Mouse (Mus musculus) kidney, embryonic 15.5 days (tissue): ENCODE results near the gene Ppat. TPM values are rescaled to one million over a fixed set of nuclear protein-coding genes. Genes with fewer than 3 reads are reported as not detected.
A peak's percentile ranks its signal among the peaks of the same experiment; 100 is the strongest.
"Not testable (repeated sequence)": the region's sequence is repeated elsewhere in the genome, so short reads cannot be mapped to it uniquely, and the experiment has no call there.

Experiments used
- ATAC-seq: fragments of 200-750 bp; cut with Nextera tagmentation; replicated peaks from 2 replicates; pipeline ENCODE4 v1.8.0; 2017; ENCODE audit warnings: moderate TSS enrichment; ENCODE audit not compliant: low FRiP score
- H3K27ac ChIP-seq: fragments of 300-500 bp; sonication (generic); 2 replicates; pipeline ENCODE4 v1.5.1; 2015; ENCODE audit warnings: mild to moderate bottlenecking, inconsistent platforms
- H3K27me3 ChIP-seq: fragments of 300-500 bp; sonication (generic); 2 replicates; pipeline ENCODE4 v1.6.1; 2015; ENCODE audit warnings: inconsistent platforms
- H3K36me3 ChIP-seq: fragments of 300-500 bp; sonication (generic); 2 replicates; pipeline ENCODE4 v1.6.1; 2015; ENCODE audit warnings: inconsistent platforms
- H3K4me1 ChIP-seq: fragments of 300-500 bp; sonication (generic); 2 replicates; pipeline ENCODE4 v1.6.1; 2015; ENCODE audit warnings: inconsistent platforms
- H3K4me2 ChIP-seq: fragments of 300-500 bp; sonication (generic); 2 replicates; pipeline ENCODE4 v1.6.1; 2015; ENCODE audit warnings: moderate library complexity, mild to moderate bottlenecking, inconsistent platforms
- H3K4me3 ChIP-seq: fragments of 300-500 bp; sonication (generic); replicated peaks from 2 replicates; pipeline ENCODE4 v1.5.1; 2015; ENCODE audit warnings: mild to moderate bottlenecking, inconsistent platforms
- H3K9ac ChIP-seq: fragments of 300-500 bp; sonication (generic); 2 replicates; pipeline ENCODE4 v1.6.1; 2015; ENCODE audit warnings: mild to moderate bottlenecking, inconsistent platforms
- H3K9me3 ChIP-seq: fragments of 300-500 bp; sonication (generic); replicated peaks from 2 replicates; pipeline ENCODE4 v1.6.1; 2016; ENCODE audit warnings: inconsistent platforms
- WGBS: fragments of 180-500 bp; shearing (Covaris S2); methylation state at CpG from one replicate; pipeline ENCODE4 v1.1.7; 2015; ENCODE audit warnings: mixed read lengths; 5-methylcytosine and 5-hydroxymethylcytosine counted together
- polyA plus RNA-seq: library from polyadenylated mRNA; unstranded; fragments of >200 nt; fragmentation: Nextera tagmentation; extraction: Ambion mirVana; gene quantifications from 2 replicates; pipeline ENCODE4 v1.2.1, GENCODE M21; 2015

Gene Ppat
- polyA plus RNA-seq, 1 experiment from 2014 or later, result 40.1 TPM

GRCm38 (mm10) chr5:76944965-76945677 is 6.3 kb downstream of the Ppat start:
- no peak overlapping the region for H3K27ac ChIP-seq
- H3K4me3 ChIP-seq, result no peak overlapping the region
- H3K4me2 ChIP-seq, result no peak overlapping the region
- no peak overlapping the region for H3K9ac ChIP-seq
- H3K4me1 ChIP-seq, result peaks cover 31% of the 10 kb centered on the region
- no peaks in the 10 kb centered on the region for H3K27me3 ChIP-seq
- no peak for ATAC-seq
- H3K36me3 ChIP-seq, result peaks cover 38% of the 10 kb centered on the region
- 50% methylated on average over 6 of the region's 6 CpGs for WGBS
- no peaks in the 10 kb centered on the region for H3K9me3 ChIP-seq

DNA sequence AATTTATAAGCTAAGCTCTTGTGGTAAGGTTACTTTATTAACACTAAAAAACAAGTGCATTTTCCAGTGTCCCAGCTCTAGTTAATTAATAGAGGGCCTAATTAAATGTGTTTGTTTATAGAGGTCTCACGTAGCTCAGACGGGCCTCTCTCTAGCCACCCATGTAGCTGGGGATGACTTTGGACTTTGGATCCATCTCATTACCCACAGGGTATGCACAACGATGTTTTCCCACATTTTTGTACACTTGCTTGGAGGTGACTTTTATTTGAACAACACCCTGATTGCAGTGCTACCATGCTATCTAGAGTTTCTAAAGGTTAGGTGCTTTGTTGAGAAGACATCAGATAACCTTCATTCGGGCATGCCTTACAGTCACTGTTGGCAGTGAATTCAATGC is 8.9 kb downstream of the Ppat start:
- H3K9me3 ChIP-seq, result no peaks in the 10 kb centered on the region
- H3K4me3 ChIP-seq, result no peak overlapping the region
- peaks cover 35% of the 10 kb centered on the region for H3K36me3 ChIP-seq
- H3K4me1 ChIP-seq, result peaks cover 15% of the 10 kb centered on the region
- H3K27me3 ChIP-seq, result no peaks in the 10 kb centered on the region
- ATAC-seq, result peak; percentile 73
- 0 out of 2 replicates have a peak overlapping the region, but pooled peaks have one; percentile 5 for H3K27ac ChIP-seq
- no peak overlapping the region for H3K9ac ChIP-seq
- H3K4me2 ChIP-seq, result no peak overlapping the region
- 62% methylated on average over 4 of the region's 4 CpGs for WGBS

- WGBS, result 81% methylated on average over 4 of the region's 4 CpGs
- H3K4me3 ChIP-seq, result no peak overlapping the region
- H3K4me1 ChIP-seq, result peaks cover 11% of the 10 kb centered on the region
- no peaks in the 10 kb centered on the region for H3K27me3 ChIP-seq
- H3K36me3 ChIP-seq, result peaks cover 32% of the 10 kb centered on the region
- H3K9me3 ChIP-seq, result no peaks in the 10 kb centered on the region
- no peak overlapping the region for H3K9ac ChIP-seq
- no peak overlapping the region for H3K4me2 ChIP-seq
- 0 out of 2 replicates have a peak overlapping the region, but pooled peaks have one; percentile 1 for H3K27ac ChIP-seq
- no peak for ATAC-seq
These were observed 9.4 kb downstream of the Ppat start for GRCm38 (mm10) chr5:76941975-76942374.

GRCm38 (mm10) chr5:76939717-76940116 is 11.7 kb downstream of the Ppat start:
- no peak overlapping the region for H3K9ac ChIP-seq
- no peaks in the 10 kb centered on the region for H3K27me3 ChIP-seq
- H3K4me1 ChIP-seq, result peaks cover under 1% of the 10 kb centered on the region; the same call in 1 of the 2 replicates
- H3K9me3 ChIP-seq, result no peaks in the 10 kb centered on the region
- no peak overlapping the region for H3K4me3 ChIP-seq
- no peak overlapping the region for H3K27ac ChIP-seq
- no peak for ATAC-seq
- 96% methylated on average over 8 of the region's 8 CpGs for WGBS
- H3K36me3 ChIP-seq, result peaks cover 27% of the 10 kb centered on the region
- H3K4me2 ChIP-seq, result no peak overlapping the region

DNA sequence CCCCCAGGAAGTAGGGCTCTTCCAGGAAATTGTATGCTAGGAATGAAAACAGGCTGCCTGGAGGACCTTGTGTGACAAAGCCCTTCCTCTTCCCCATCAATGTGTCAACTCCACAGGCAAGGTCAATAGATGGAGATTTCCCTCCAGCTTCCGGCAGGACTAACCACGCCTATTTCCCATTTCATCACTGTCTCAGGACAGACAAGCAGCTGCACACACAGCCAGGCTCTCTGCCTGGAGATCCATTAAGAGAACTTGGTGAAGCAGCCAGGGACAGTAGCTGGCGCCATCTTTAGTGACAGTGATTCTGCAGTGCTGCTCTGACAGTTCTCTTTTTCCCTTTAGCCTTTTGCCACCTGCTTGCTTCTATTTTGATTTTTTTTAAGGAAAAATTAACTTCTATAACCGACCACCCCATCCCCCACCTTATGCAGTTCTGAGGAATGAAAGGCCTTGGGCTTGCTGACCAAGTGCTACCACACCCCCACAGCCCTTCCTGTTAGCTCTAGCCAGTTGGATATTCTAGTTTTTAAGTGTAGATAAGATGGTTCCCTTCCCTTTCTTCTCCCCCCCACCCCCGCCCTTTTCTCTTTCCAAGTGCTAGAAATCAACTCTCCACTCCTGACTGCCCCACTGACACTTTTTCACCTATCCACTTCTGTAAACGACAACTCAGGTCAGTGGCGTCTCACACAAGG is 22.0 kb downstream of the Ppat start:
- Histone ChIP-seq H3K27me3 (no peaks in the 10 kb centered on the region), H3K9me3 (peaks cover 11% of the 10 kb centered on the region), H3K27ac (peak overlapping the region; percentile 82), H3K4me2 (0 out of 2 replicates have a peak overlapping the region, but pooled peaks have one; percentile 25), H3K36me3 (peaks cover 33% of the 10 kb centered on the region), H3K4me1 (peaks cover 16% of the 10 kb centered on the region), H3K4me3 (no peak overlapping the region), H3K9ac (no peak overlapping the region)
- ATAC-seq, result peak; percentile 82
- WGBS, result 57% methylated on average over 7 of the region's 7 CpGs

GRCm38 (mm10) chr5:76928124-76928832 is 23.1 kb downstream of the Ppat start:
- no peaks in the 10 kb centered on the region for H3K27me3 ChIP-seq
- H3K4me1 ChIP-seq, result peaks cover 16% of the 10 kb centered on the region
- H3K27ac ChIP-seq, result peak overlapping the region; percentile 82
- peak overlapping the region; percentile 11; the same call in 1 of the 2 replicates for H3K4me3 ChIP-seq
- ATAC-seq, result peak; percentile 59; the same call in 1 of the 2 replicates
- peaks cover 11% of the 10 kb centered on the region for H3K9me3 ChIP-seq
- H3K4me2 ChIP-seq, result peak overlapping the region; percentile 28
- H3K9ac ChIP-seq, result no peak overlapping the region
- WGBS, result 64% methylated on average over 16 of the region's 16 CpGs
- peaks cover 35% of the 10 kb centered on the region for H3K36me3 ChIP-seq

DNA sequence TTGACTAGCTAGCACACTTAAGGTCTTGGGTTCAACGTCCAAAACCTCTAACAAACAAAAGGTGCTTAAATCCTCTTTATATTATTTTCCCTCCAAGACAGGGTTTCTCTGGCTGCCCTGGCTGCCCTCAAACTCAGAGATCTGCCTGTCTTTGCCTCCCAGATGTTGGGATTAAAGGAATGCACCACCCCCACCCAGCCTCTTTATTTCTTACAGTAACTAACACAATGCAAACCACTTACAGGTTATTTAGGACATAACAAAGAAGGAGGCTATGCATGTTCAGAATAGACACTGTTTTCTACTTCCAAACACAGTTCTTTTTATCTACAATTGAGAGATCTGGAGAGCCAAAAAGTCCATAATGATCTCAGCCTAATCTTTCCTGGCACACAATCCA is 27.1 kb downstream of the Ppat start:
- Histone ChIP-seq H3K9ac (no peak overlapping the region), H3K36me3 (peaks cover 73% of the 10 kb centered on the region), H3K27me3 (no peaks in the 10 kb centered on the region), H3K4me2 (no peak overlapping the region), H3K9me3 (peaks cover 11% of the 10 kb centered on the region), H3K4me1 (peaks cover 10% of the 10 kb centered on the region), H3K27ac (peak overlapping the region; percentile 30; the same call in 1 of the 2 replicates), H3K4me3 (no peak overlapping the region)
- ATAC-seq, result no peak
- WGBS, result 63% methylated on average over 1 of the region's 1 CpGs

- ATAC-seq, result peak; percentile 65; the same call in 1 of the 2 replicates
- Histone ChIP-seq H3K27me3 (no peaks in the 10 kb centered on the region), H3K27ac (peak overlapping the region; percentile 60; the same call in 1 of the 2 replicates), H3K4me2 (no peak overlapping the region), H3K9ac (no peak overlapping the region), H3K9me3 (peaks cover 11% of the 10 kb centered on the region), H3K4me1 (peaks cover 3% of the 10 kb centered on the region), H3K4me3 (no peak overlapping the region), H3K36me3 (peaks cover 81% of the 10 kb centered on the region)
- 71% methylated on average over 13 of the region's 13 CpGs for WGBS
These were observed 27.9 kb downstream of the Ppat start for GRCm38 (mm10) chr5:76923428-76923827.

- Histone ChIP-seq H3K4me1 (no peaks in the 10 kb centered on the region; the same call in none of the 2 replicates), H3K4me3 (no peak overlapping the region), H3K27me3 (no peaks in the 10 kb centered on the region), H3K27ac (peak overlapping the region; percentile 60; the same call in 1 of the 2 replicates), H3K9me3 (peaks cover 11% of the 10 kb centered on the region), H3K4me2 (no peak overlapping the region), H3K36me3 (peaks cover 87% of the 10 kb centered on the region), H3K9ac (no peak overlapping the region)
- no peak for ATAC-seq
- 71% methylated on average over 4 of the region's 4 CpGs for WGBS
These were observed 28.5 kb downstream of the Ppat start for GRCm38 (mm10) chr5:76922833-76923232.

DNA sequence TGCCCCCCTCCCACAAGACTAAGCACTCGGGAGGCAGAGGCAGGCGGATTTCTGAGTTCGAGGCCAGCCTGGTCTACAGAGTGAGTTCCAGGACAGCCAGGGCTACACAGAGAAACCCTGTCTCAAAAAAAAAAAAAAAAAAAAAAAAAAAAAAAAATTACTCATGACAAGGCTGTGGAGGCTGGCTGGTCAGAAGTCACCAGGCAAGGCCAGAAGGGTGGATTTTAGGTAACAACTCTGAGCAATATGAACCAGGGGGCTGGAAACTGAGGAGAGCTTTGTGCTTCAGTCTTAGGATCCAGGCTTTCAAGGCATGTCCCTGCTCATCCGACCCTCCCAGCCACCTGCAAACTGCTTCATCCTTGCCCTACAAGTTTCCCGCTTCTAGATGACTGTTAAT is 38.9 kb downstream of the Ppat start:
- H3K4me2 ChIP-seq, H3K27ac ChIP-seq, ATAC-seq, H3K4me3 ChIP-seq, H3K4me1 ChIP-seq, H3K9ac ChIP-seq, H3K27me3 ChIP-seq, H3K9me3 ChIP-seq: not testable (repeated sequence)
- WGBS, result 93% methylated on average over 5 of the region's 5 CpGs
- H3K36me3 ChIP-seq, result peaks cover 41% of the 10 kb centered on the region

DNA sequence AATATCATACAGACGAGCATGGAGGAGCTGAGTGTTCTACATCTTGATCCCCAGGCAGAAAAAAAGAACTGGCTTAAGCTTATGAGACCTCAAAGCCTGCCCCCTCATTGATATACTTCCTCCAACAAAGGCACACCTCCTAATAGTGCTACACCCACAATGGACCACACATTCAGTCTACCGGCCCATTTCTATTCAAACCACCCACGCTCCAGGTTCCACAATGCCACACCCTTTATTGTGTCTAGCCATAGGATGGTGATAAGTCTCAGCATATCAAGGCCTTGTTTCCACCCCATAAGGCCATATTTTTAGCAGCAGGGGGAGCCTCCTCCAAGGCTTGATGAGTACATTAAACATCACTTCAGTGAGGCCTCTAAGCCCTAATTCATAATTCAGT is 40.6 kb downstream of the Ppat start:
- 85% methylated on average over 3 of the region's 3 CpGs for WGBS
- H3K9me3 ChIP-seq, result no peaks in the 10 kb centered on the region
- ATAC-seq, result no peak

DNA sequence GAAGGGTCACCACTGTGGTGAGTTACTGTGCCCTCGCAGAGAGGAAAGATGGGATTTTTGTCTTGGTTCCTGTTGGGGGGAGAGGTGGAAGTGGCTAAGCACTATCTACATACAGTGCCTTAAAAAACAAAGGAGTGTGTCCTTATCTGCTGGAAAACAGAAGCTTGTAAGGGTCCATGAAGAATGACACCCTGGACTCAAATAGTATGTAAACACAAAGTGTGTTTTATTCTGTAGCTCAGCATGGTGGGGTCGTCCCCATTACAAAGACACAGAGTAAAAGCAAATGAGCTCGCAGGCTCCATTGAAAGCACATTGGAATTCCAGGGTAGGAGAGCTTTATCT is 45.3 kb downstream of the Ppat start:
- Histone ChIP-seq H3K36me3 (peaks cover 13% of the 10 kb centered on the region), H3K9ac (peak overlapping the region; percentile 68), H3K4me3 (peak overlapping the region; percentile 75), H3K4me2 (peak overlapping the region; percentile 65), H3K27me3 (no peaks in the 10 kb centered on the region), H3K9me3 (no peaks in the 10 kb centered on the region), H3K27ac (peak overlapping the region; percentile 86), H3K4me1 (peaks cover 11% of the 10 kb centered on the region)
- 45% methylated on average over 3 of the region's 3 CpGs for WGBS
- 0 out of 2 replicates have a peak, but pooled peaks have one; percentile 3 for ATAC-seq

More for the DNA sequence above, 40.6 kb downstream of the Ppat start:
- no peaks in the 10 kb centered on the region for H3K27me3 ChIP-seq
- no peak overlapping the region for H3K4me2 ChIP-seq
- no peak overlapping the region for H3K4me3 ChIP-seq
- H3K4me1 ChIP-seq, result peaks cover 7% of the 10 kb centered on the region
- peaks cover 30% of the 10 kb centered on the region for H3K36me3 ChIP-seq
- no peak overlapping the region for H3K9ac ChIP-seq
- H3K27ac ChIP-seq, result no peak overlapping the region
